Mouse (Mus musculus): Measurements from ENCODE around the gene Hmbs. TPM values are rescaled to one million over a fixed set of nuclear protein-coding genes. Genes with fewer than 3 reads are reported as not detected.
"Not testable (repeated sequence)": the region's sequence is repeated elsewhere in the genome, so short reads cannot be mapped to it uniquely, and the experiment has no call there.

Gene Hmbs
- polyA plus RNA-seq, 1 experiment from 2014 or later = 126 TPM

- peaks cover 1% of the 10 kb centered on the region for H3K4me1 ChIP-seq
- H3K4me3 ChIP-seq = no peak overlapping the region
- 55% methylated on average over 3 of the region's 3 CpGs for WGBS
- no peak overlapping the region for H3K4me2 ChIP-seq (replicated peaks)
- H3K27me3 ChIP-seq = peaks cover 4% of the 10 kb centered on the region; the same call in 1 of the 2 replicates
- H3K9me3 ChIP-seq = no peaks in the 10 kb centered on the region
- H3K9ac ChIP-seq = no peak overlapping the region
- ATAC-seq (ENCODE audit: insufficient number of reproducible peaks, insufficient read depth, low FRiP score, low TSS enrichment) = no peak
- peaks cover 22% of the 10 kb centered on the region for H3K36me3 ChIP-seq
- H3K27ac ChIP-seq = no peak overlapping the region
These were observed 34.3 kb downstream of the Hmbs start for GRCm38 (mm10) chr9:44309756-44310155.

- Histone ChIP-seq H3K4me1 (peaks cover 12% of the 10 kb centered on the region), H3K4me2 (replicated peaks) (no peak overlapping the region), H3K9me3 (no peaks in the 10 kb centered on the region), H3K36me3 (peaks cover 3% of the 10 kb centered on the region), H3K4me3 (no peak overlapping the region), H3K9ac (no peak overlapping the region), H3K27me3 (peaks cover 4% of the 10 kb centered on the region; the same call in 1 of the 2 replicates), H3K27ac (no peak overlapping the region)
- 90% methylated on average over 2 of the region's 2 CpGs for WGBS
- no peak for ATAC-seq (ENCODE audit: insufficient number of reproducible peaks, insufficient read depth, low FRiP score, low TSS enrichment)
These were observed 36.8 kb downstream of the Hmbs start for GRCm38 (mm10) chr9:44307248-44307647.

GRCm38 (mm10) chr9:44306532-44306931, 37.5 kb downstream of the Hmbs start:
- Histone ChIP-seq H3K36me3 (peaks cover 10% of the 10 kb centered on the region), H3K9ac (no peak overlapping the region), H3K9me3 (no peaks in the 10 kb centered on the region), H3K27me3 (peaks cover 4% of the 10 kb centered on the region; the same call in 1 of the 2 replicates), H3K4me3 (no peak overlapping the region), H3K4me1 (peaks cover 12% of the 10 kb centered on the region), H3K27ac (no peak overlapping the region), H3K4me2 (replicated peaks) (no peak overlapping the region)
- no peak for ATAC-seq (ENCODE audit: insufficient number of reproducible peaks, insufficient read depth, low FRiP score, low TSS enrichment)
- 90% methylated on average over 6 of the region's 6 CpGs for WGBS

GRCm38 (mm10) chr9:44305466-44306079, 38.5 kb downstream of the Hmbs start, which contains the start of gene Hinfp:
Gene Hinfp (minus strand): TSS chr9:44305671.
- peaks cover 20% of the 10 kb centered on the region for H3K36me3 ChIP-seq
- peak within 1 kb of the TSS; percentile 74 for H3K27ac ChIP-seq
- no peaks in the 10 kb centered on the region for H3K9me3 ChIP-seq
- peak within 1 kb of the TSS; percentile 66 for H3K4me2 ChIP-seq (replicated peaks)
- H3K4me1 ChIP-seq = peaks cover 12% of the 10 kb centered on the region
- peak within 1 kb of the TSS; percentile 92 for H3K4me3 ChIP-seq
- under 1% methylated on average over 54 of the region's 54 CpGs for WGBS
- ATAC-seq (ENCODE audit: insufficient number of reproducible peaks, insufficient read depth, low FRiP score, low TSS enrichment) = peak; percentile 99
- peak within 1 kb of the TSS; percentile 86 for H3K9ac ChIP-seq
- H3K27me3 ChIP-seq = no peaks in the 10 kb centered on the region

- not testable (repeated sequence) for H3K27ac ChIP-seq; H3K9ac ChIP-seq; H3K4me2 ChIP-seq (replicated peaks); H3K9me3 ChIP-seq; ATAC-seq (ENCODE audit: insufficient number of reproducible peaks, insufficient read depth, low FRiP score, low TSS enrichment); H3K4me3 ChIP-seq; H3K27me3 ChIP-seq
- H3K36me3 ChIP-seq = peaks cover 65% of the 10 kb centered on the region
- H3K4me1 ChIP-seq = peaks cover 12% of the 10 kb centered on the region
- 92% methylated on average over 3 of the region's 3 CpGs for WGBS
These were observed 44.0 kb downstream of the Hmbs start for GRCm38 (mm10) chr9:44300001-44300400.

- 68% methylated on average over 3 of the region's 3 CpGs for WGBS
- Histone ChIP-seq H3K36me3 (peaks cover 53% of the 10 kb centered on the region), H3K9ac (no peak overlapping the region), H3K27ac (no peak overlapping the region), H3K27me3 (peaks cover 20% of the 10 kb centered on the region), H3K4me3 (no peak overlapping the region), H3K9me3 (no peaks in the 10 kb centered on the region), H3K4me2 (replicated peaks) (no peak overlapping the region), H3K4me1 (peaks cover 10% of the 10 kb centered on the region; the same call in 1 of the 2 replicates)
- ATAC-seq (ENCODE audit: insufficient number of reproducible peaks, insufficient read depth, low FRiP score, low TSS enrichment) = no peak
These were observed 51.5 kb downstream of the Hmbs start for GRCm38 (mm10) chr9:44292490-44292889.

- no peak overlapping the region for H3K9ac ChIP-seq
These were observed 55.1 kb downstream of the Hmbs start for GRCm38 (mm10) chr9:44288959-44289291.

GRCm38 (mm10) chr9:44288076-44288958, 55.7 kb downstream of the Hmbs start, which contains the start of gene Abcg4:
Gene Abcg4 (minus strand): TSS chr9:44288615.
- H3K36me3 ChIP-seq = peaks cover 28% of the 10 kb centered on the region
- ATAC-seq (ENCODE audit: insufficient number of reproducible peaks, insufficient read depth, low FRiP score, low TSS enrichment) = 0 out of 2 replicates have a peak, but pooled peaks have one; percentile 57
- peak within 1 kb of the TSS; percentile 92 for H3K4me2 ChIP-seq (replicated peaks)
- no peaks in the 10 kb centered on the region for H3K9me3 ChIP-seq
- H3K4me3 ChIP-seq = peak within 1 kb of the TSS; percentile 74
- H3K27me3 ChIP-seq = peaks cover 39% of the 10 kb centered on the region
- H3K9ac ChIP-seq = peak within 1 kb of the TSS; percentile 76
- H3K4me1 ChIP-seq = peaks cover 17% of the 10 kb centered on the region
- H3K27ac ChIP-seq = no peak within 1 kb of the TSS
- 3% methylated on average over 38 of the region's 38 CpGs for WGBS

More at GRCm38 (mm10) chr9:44288959-44289291, 55.1 kb downstream of the Hmbs start:
- Histone ChIP-seq H3K27me3 (peaks cover 39% of the 10 kb centered on the region), H3K4me1 (peaks cover 17% of the 10 kb centered on the region), H3K4me2 (replicated peaks) (peak overlapping the region; percentile 92), H3K9me3 (no peaks in the 10 kb centered on the region), H3K4me3 (0 out of 2 replicates have a peak overlapping the region, but pooled peaks have one; percentile 74), H3K36me3 (peaks cover 31% of the 10 kb centered on the region), H3K27ac (no peak overlapping the region)
- WGBS = 8% methylated on average over 11 of the region's 11 CpGs
- ATAC-seq (ENCODE audit: insufficient number of reproducible peaks, insufficient read depth, low FRiP score, low TSS enrichment) = no peak

- no peak overlapping the region for H3K27ac ChIP-seq
- peak overlapping the region; percentile 76 for H3K9ac ChIP-seq
- ATAC-seq (ENCODE audit: insufficient number of reproducible peaks, insufficient read depth, low FRiP score, low TSS enrichment) = 0 out of 2 replicates have a peak, but pooled peaks have one; percentile 55
- 2% methylated on average over 47 of the region's 47 CpGs for WGBS
- peaks cover 39% of the 10 kb centered on the region for H3K27me3 ChIP-seq
- H3K9me3 ChIP-seq = no peaks in the 10 kb centered on the region
- peaks cover 20% of the 10 kb centered on the region for H3K36me3 ChIP-seq
- H3K4me1 ChIP-seq = peaks cover 17% of the 10 kb centered on the region
- H3K4me3 ChIP-seq = peak overlapping the region; percentile 74
- peak overlapping the region; percentile 92 for H3K4me2 ChIP-seq (replicated peaks)
These were observed 56.5 kb downstream of the Hmbs start for GRCm38 (mm10) chr9:44287401-44288075.

- peak; percentile 37; the same call in 1 of the 2 replicates for ATAC-seq (ENCODE audit: insufficient number of reproducible peaks, insufficient read depth, low FRiP score, low TSS enrichment)
- Histone ChIP-seq H3K4me2 (replicated peaks) (peak overlapping the region; percentile 92), H3K9me3 (no peaks in the 10 kb centered on the region), H3K4me3 (peak overlapping the region; percentile 74), H3K9ac (peak overlapping the region; percentile 76), H3K27ac (no peak overlapping the region), H3K36me3 (peaks cover 16% of the 10 kb centered on the region), H3K27me3 (peaks cover 39% of the 10 kb centered on the region), H3K4me1 (peaks cover 17% of the 10 kb centered on the region)
- WGBS = 6% methylated on average over 11 of the region's 11 CpGs
These were observed 57.0 kb downstream of the Hmbs start for GRCm38 (mm10) chr9:44287003-44287400.
